Mouse (Mus musculus): ENCODE data around the gene Defb25. TPM values are rescaled to one million over a fixed set of nuclear protein-coding genes. Genes with fewer than 3 reads are reported as not detected.

Gene Defb25
- total RNA-seq, 2 experiments from 2014 or later = 2.4 to 2.8 TPM

DNA sequence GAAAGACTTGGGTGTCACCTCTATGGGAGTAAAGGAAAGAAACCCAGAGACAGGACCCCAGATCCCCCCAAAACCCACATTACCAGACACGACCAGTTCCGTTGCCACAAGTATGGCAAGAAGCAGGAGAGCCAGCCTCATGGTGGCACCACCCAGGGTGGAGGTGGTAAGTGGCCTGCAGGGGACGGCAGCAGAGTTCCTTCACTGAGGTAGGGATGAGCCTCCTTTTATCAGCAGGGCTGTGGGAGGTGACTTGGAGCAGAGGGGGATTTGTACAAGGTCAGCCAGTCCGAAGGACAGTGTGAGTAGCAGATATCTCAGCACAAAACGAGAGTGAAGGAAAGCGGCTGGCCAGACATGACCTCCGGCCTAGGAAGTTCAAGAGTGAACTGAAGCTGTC lies 42.7 kb downstream of the Defb25 start, which contains the start of gene Defb19:
Defb19 (minus strand) TSS at position 206 of the 400 bp plus-strand sequence.
- no peak for DNase-seq (ENCODE audit: low spot score in 2 of 2)

DNA sequence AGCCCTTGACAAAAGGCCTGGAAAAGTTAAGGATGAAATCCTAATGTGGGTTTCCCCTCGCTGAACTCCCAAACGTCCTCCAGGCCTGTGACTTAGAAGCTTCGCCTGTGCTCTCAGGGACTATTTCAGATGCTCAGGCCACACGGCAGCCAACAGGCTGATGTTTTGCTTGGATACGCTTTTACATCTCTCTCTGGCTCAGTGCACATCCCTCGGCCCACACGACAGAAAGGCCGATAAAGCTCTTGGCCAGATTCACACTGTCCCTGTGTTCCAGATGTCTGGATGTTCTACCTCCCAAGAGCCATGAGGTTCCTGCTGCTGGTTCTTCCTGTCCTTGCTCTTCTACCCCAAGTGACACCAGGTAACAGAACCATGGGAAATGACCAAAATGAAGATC lies 49.4 kb downstream of the Defb25 start:
- DNase-seq (ENCODE audit: low spot score in 2 of 2) = no peak

Other genes starting within 250 kb of the Defb25 start
- gene Nrsn2, start 246.4 kb downstream of the Defb25 start, total RNA-seq (2021) = 1 to 10 TPM; 4.4 to 4.5 TPM
- 10 to 100 TPM; 50.9 to 51.1 TPM for gene Sox12, start 225.0 kb downstream of the Defb25 start, total RNA-seq (2021)
- 10 to 100 TPM; 18.5 to 20.2 TPM for gene Zcchc3, start 208.0 kb downstream of the Defb25 start, total RNA-seq (2021)
- under 1 TPM; 0.37 to 0.56 TPM for gene 6820408C15Rik, start 207.5 kb downstream of the Defb25 start, total RNA-seq (2021)
- not detected for gene Defb23, start 158.4 kb downstream of the Defb25 start, total RNA-seq (2021)
- gene Defb20, start 146.0 kb downstream of the Defb25 start, total RNA-seq (2021) = not detected
- not detected for gene Defb22, start 132.9 kb downstream of the Defb25 start, total RNA-seq (2021)
- not detected for gene Defb26, start 111.4 kb downstream of the Defb25 start, total RNA-seq (2021)
- not detected for gene Defb28, start 104.8 kb downstream of the Defb25 start, total RNA-seq (2021)
- gene Defb29, start 83.0 kb downstream of the Defb25 start, total RNA-seq (2021) = not detected
- not detected for gene Gm17416, start 53.7 kb downstream of the Defb25 start, total RNA-seq (2021)
- not detected for gene Defb21, start 50.3 kb downstream of the Defb25 start, total RNA-seq (2021)
- 10 to 100 TPM in 1 of 2 experiments, 1 to 10 TPM in 1; 8.3 to 10.2 TPM for gene Defb19, start 42.7 kb downstream of the Defb25 start, total RNA-seq (2021)
- gene Defb45, start 23.7 kb downstream of the Defb25 start, total RNA-seq (2021) = not detected
- 1 to 10 TPM; 2.0 to 2.3 TPM for gene Defb36, start 18.7 kb downstream of the Defb25 start, total RNA-seq (2021)
- gene Rem1, start 3.9 kb upstream of the Defb25 start, total RNA-seq (2021) = 10 to 100 TPM; 11.5 to 17.9 TPM
- 100 to 1,000 TPM; 138 to 140 TPM for gene H13, start 46.4 kb upstream of the Defb25 start, total RNA-seq (2021)
- gene Mcts2, start 64.0 kb upstream of the Defb25 start, total RNA-seq (2021) = 10 to 100 TPM; 26.7 to 27.4 TPM
- gene Id1, start 113.2 kb upstream of the Defb25 start, total RNA-seq (2021) = 100 to 1,000 TPM; 103 to 129 TPM
- gene Cox4i2, start 131.1 kb upstream of the Defb25 start, total RNA-seq (2021) = 1 to 10 TPM; 4.2 to 4.9 TPM
- gene Bcl2l1, start 208.7 kb upstream of the Defb25 start, total RNA-seq (2021) = 10 to 100 TPM; 63.5 to 64.6 TPM
- 10 to 100 TPM; 31.7 to 39.7 TPM for gene Tpx2, start 224.9 kb upstream of the Defb25 start, total RNA-seq (2021)